Mouse (Mus musculus): ENCODE data around the gene Mgll. TPM values are rescaled to one million over a fixed set of nuclear protein-coding genes. Genes with fewer than 3 reads are reported as not detected.
A peak's percentile ranks its signal among the peaks of the same experiment; 100 is the strongest.

Mgll gene
- polyA plus RNA-seq, 1 experiment from 2014 or later: 8.6 TPM

DNA sequence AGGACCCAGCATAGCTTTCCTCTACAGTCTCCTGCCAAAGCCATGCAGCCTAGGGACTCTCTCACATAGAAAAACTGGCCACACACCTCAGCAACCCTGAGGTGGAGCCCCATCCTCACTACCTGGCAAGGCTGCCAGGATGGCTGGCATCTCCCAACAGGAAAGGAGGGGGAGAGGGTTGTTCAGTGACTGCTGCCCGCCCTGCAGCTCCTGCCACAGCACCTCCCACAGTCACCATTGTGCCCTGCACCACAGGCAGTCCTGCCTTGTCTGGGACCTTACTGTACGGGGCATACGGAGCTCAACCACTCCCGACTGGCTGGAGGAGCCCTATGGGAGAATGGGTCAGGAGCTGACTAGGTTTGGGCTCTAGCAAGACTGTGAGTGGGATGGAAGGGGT is 57.7 kb downstream of the Mgll start:
- 63% methylated on average over 4 of the region's 4 CpGs for whole genome bisulfite sequencing
- Histone ChIP-seq H3K4me3 (ENCODE audit: low read depth, low read length) (no peak overlapping the region), H3K36me3 (ENCODE audit: control insufficient read depth, insufficient read depth, low read length) (no peaks in the 10 kb centered on the region), H3K4me2 (ENCODE audit: low read depth) (no peak overlapping the region), H3K27ac (ENCODE audit: low read depth, low read length) (no peak overlapping the region), H3K4me1 (ENCODE audit: control insufficient read depth, insufficient read depth, low read length) (peaks cover 7% of the 10 kb centered on the region; the same call in 1 of the 2 replicates), H3K9ac (ENCODE audit: low read length) (no peak overlapping the region), H3K27me3 (ENCODE audit: control insufficient read depth, insufficient read depth, low read length) (no peaks in the 10 kb centered on the region), H3K9me3 (ENCODE audit: control insufficient read depth, low read length) (no peaks in the 10 kb centered on the region)
- ATAC-seq (ENCODE audit: insufficient read depth, low FRiP score, low TSS enrichment) (no peak), DNase-seq (ENCODE audit: low spot score) (no peak)

DNA sequence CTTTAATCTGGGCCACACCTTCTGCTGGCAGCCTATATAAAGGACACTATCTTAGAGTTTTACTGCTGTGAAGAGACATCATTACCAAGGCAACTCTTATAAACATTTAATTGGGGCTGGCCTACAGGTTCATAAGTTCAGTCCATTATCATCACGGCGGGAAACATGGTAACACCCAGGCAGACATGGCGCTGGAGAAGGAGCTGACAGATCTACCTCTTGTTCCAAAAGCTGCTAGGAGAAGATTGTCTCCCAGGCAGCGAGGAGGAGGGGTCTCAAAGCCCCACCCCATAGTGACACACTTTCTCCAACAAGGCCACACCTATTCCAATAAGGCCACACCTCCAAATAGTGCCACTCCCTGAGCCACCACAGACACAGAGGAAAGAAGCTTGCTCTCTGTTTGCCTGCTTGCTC is 58.8 kb downstream of the Mgll start:
- no peaks in the 10 kb centered on the region for H3K36me3 ChIP-seq (ENCODE audit: control insufficient read depth, insufficient read depth, low read length)
- H3K4me1 ChIP-seq (ENCODE audit: control insufficient read depth, insufficient read depth, low read length): peaks cover 12% of the 10 kb centered on the region; the same call in 1 of the 2 replicates
- no peak overlapping the region for H3K4me2 ChIP-seq (ENCODE audit: low read depth)
- H3K27me3 ChIP-seq (ENCODE audit: control insufficient read depth, insufficient read depth, low read length): no peaks in the 10 kb centered on the region
- no peaks in the 10 kb centered on the region for H3K9me3 ChIP-seq (ENCODE audit: control insufficient read depth, low read length)
- no peak for ATAC-seq (ENCODE audit: insufficient read depth, low FRiP score, low TSS enrichment)
- no peak overlapping the region for H3K9ac ChIP-seq (ENCODE audit: low read length)
- no peak overlapping the region for H3K4me3 ChIP-seq (ENCODE audit: low read depth, low read length)
- WGBS: 49% methylated on average over 4 of the region's 4 CpGs
- no peak for DNase-seq (ENCODE audit: low spot score)
- no peak overlapping the region for H3K27ac ChIP-seq (ENCODE audit: low read depth, low read length)

DNA sequence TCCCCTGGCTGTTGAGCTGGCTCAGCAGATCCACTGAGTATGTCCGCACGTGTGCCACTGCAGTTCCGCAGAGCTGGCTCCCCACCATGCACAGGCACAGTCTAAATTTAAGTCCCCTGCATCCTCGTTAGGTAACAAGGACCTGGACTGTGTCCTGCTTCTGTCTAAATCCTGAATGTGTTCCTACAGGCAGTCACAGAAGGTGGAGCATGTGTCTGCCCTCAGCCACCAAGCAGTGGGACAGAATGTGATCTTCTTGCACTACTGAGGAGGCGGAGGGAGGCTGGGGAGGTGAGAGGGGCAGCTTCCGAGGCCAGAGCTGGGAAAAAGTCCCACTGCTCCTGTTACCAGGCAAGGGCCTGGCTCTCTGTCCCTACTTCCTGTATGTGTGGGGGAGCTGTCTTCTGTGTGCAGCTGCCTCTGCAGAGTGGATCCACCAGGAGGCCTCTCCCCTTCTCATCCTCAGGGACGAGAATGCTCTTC is 60.5 kb downstream of the Mgll start:
- Histone ChIP-seq H3K9ac (ENCODE audit: low read length) (peak overlapping the region; percentile 4; the same call in 1 of the 2 replicates), H3K4me1 (ENCODE audit: control insufficient read depth, insufficient read depth, low read length) (peaks cover 13% of the 10 kb centered on the region; the same call in 1 of the 2 replicates), H3K36me3 (ENCODE audit: control insufficient read depth, insufficient read depth, low read length) (no peaks in the 10 kb centered on the region), H3K9me3 (ENCODE audit: control insufficient read depth, low read length) (no peaks in the 10 kb centered on the region), H3K4me3 (ENCODE audit: low read depth, low read length) (no peak overlapping the region), H3K27me3 (ENCODE audit: control insufficient read depth, insufficient read depth, low read length) (no peaks in the 10 kb centered on the region), H3K27ac (ENCODE audit: low read depth, low read length) (no peak overlapping the region), H3K4me2 (ENCODE audit: low read depth) (no peak overlapping the region)
- ATAC-seq (ENCODE audit: insufficient read depth, low FRiP score, low TSS enrichment) (no peak), DNase-seq (ENCODE audit: low spot score) (no peak)
- WGBS: 80% methylated on average over 7 of the region's 7 CpGs

DNA sequence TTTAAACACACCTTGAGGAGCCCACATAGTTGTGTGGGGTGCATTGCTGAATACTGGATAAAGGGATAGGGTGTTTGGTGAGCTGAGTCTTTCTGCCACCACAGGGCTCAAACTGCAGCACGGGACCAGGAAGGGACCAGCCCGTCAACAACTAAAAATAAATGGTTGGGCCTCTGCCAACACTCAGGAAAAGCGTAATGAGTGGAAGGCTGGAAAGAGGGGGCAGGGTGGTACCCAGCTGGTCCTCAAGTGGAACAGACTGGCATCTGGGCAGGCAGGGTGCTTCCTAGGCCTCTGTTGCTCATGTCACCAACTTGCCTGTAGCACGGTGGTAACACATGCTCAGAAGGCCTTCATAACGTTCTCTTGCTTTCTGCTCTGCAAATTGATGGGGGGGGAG is 61.1 kb downstream of the Mgll start:
- no peak overlapping the region for H3K4me3 ChIP-seq (ENCODE audit: low read depth, low read length)
- peaks cover 13% of the 10 kb centered on the region; the same call in 1 of the 2 replicates for H3K4me1 ChIP-seq (ENCODE audit: control insufficient read depth, insufficient read depth, low read length)
- no peak overlapping the region for H3K4me2 ChIP-seq (ENCODE audit: low read depth)
- WGBS: 80% methylated on average over 5 of the region's 5 CpGs
- H3K9ac ChIP-seq (ENCODE audit: low read length): no peak overlapping the region
- H3K27me3 ChIP-seq (ENCODE audit: control insufficient read depth, insufficient read depth, low read length): no peaks in the 10 kb centered on the region
- DNase-seq (ENCODE audit: low spot score) (no peak), ATAC-seq (ENCODE audit: insufficient read depth, low FRiP score, low TSS enrichment) (no peak)
- no peak overlapping the region for H3K27ac ChIP-seq (ENCODE audit: low read depth, low read length)
- H3K36me3 ChIP-seq (ENCODE audit: control insufficient read depth, insufficient read depth, low read length): no peaks in the 10 kb centered on the region
- no peaks in the 10 kb centered on the region for H3K9me3 ChIP-seq (ENCODE audit: control insufficient read depth, low read length)

DNA sequence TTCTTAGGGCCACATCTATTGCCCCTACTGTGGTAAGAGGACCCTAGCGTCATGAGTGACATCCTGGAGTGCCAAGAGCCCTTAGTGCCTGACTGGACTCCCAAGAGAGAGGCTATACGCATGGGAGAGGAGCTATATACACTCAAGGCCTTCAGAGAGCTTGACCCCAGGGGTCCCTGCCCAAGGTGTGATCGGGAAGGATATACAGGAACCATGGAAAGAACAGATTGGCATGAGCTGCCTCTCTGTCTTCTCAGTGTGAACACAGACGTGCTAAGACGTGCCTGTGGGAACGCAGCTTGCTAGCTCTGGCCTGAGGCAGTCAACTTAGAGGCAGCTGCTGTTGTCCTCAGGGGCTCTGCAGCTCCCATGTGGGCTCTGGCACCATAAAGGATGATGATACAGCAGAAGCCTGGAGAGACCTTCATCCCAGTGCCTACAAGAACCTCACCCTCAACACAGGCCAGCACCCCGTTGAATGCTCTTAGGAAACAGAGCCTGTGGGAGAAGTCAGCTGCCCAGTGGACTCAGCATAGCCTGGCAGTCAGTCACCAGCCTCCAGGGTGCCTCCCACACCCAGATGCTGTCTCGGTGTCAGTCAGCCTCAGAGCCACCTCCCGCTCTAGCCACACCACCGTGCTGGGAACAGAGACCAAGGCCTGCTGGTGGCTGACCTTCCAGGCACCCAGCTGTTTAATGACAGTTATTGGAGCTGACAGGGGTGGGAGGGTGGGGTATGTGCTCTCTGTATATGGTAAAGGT is 61.8 kb downstream of the Mgll start:
- H3K4me1 ChIP-seq (ENCODE audit: control insufficient read depth, insufficient read depth, low read length): peaks cover 13% of the 10 kb centered on the region; the same call in 1 of the 2 replicates
- no peaks in the 10 kb centered on the region for H3K36me3 ChIP-seq (ENCODE audit: control insufficient read depth, insufficient read depth, low read length)
- no peak overlapping the region for H3K4me2 ChIP-seq (ENCODE audit: low read depth)
- H3K27me3 ChIP-seq (ENCODE audit: control insufficient read depth, insufficient read depth, low read length): no peaks in the 10 kb centered on the region
- ATAC-seq (ENCODE audit: insufficient read depth, low FRiP score, low TSS enrichment) (no peak), DNase-seq (ENCODE audit: low spot score) (no peak)
- H3K9me3 ChIP-seq (ENCODE audit: control insufficient read depth, low read length): no peaks in the 10 kb centered on the region
- H3K27ac ChIP-seq (ENCODE audit: low read depth, low read length): no peak overlapping the region
- H3K9ac ChIP-seq (ENCODE audit: low read length): no peak overlapping the region
- 59% methylated on average over 10 of the region's 10 CpGs for WGBS
- H3K4me3 ChIP-seq (ENCODE audit: low read depth, low read length): no peak overlapping the region

DNA sequence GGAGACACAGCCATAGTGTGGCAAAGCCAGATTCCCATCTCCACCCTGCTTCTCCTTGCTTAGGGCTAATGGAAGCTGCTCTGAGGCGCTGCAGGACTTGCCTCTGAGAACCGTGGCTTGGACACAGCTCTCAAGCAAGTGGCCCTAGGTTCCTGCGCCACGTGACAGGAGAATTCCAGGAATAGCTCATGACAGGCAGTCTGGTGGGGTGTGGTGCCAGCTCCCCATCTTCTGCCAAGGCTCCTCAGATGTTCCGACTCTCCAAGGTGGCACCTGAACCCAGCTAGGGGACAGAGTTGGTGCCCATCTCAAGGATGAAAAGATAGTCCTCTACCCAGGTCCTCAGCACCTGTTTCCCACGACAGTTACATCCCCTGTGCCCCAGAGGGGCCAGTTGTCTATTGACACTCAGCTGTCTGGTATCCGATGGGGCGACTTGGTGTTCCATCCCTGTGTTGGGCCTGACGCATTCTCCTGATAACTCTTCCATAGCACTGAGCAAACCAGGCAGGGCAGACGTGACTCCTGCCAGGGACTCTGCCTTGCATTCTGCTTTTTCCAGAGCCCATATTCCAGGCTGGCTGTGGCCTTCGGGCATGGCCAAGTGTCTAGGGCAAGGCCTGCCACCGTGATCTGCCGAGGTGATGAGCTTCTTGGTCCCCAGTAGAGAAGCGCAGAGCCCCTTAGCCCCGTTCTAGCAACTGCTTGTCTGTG is 62.7 kb downstream of the Mgll start:
- 86% methylated on average over 15 of the region's 15 CpGs for WGBS
- no peak overlapping the region for H3K9ac ChIP-seq (ENCODE audit: low read length)
- no peaks in the 10 kb centered on the region for H3K36me3 ChIP-seq (ENCODE audit: control insufficient read depth, insufficient read depth, low read length)
- DNase-seq (ENCODE audit: low spot score) (no peak), ATAC-seq (ENCODE audit: insufficient read depth, low FRiP score, low TSS enrichment) (no peak)
- no peak overlapping the region for H3K4me3 ChIP-seq (ENCODE audit: low read depth, low read length)
- H3K4me1 ChIP-seq (ENCODE audit: control insufficient read depth, insufficient read depth, low read length): peaks cover 13% of the 10 kb centered on the region; the same call in 1 of the 2 replicates
- H3K27ac ChIP-seq (ENCODE audit: low read depth, low read length): no peak overlapping the region
- no peaks in the 10 kb centered on the region for H3K27me3 ChIP-seq (ENCODE audit: control insufficient read depth, insufficient read depth, low read length)
- no peak overlapping the region for H3K4me2 ChIP-seq (ENCODE audit: low read depth)
- no peaks in the 10 kb centered on the region for H3K9me3 ChIP-seq (ENCODE audit: control insufficient read depth, low read length)

DNA sequence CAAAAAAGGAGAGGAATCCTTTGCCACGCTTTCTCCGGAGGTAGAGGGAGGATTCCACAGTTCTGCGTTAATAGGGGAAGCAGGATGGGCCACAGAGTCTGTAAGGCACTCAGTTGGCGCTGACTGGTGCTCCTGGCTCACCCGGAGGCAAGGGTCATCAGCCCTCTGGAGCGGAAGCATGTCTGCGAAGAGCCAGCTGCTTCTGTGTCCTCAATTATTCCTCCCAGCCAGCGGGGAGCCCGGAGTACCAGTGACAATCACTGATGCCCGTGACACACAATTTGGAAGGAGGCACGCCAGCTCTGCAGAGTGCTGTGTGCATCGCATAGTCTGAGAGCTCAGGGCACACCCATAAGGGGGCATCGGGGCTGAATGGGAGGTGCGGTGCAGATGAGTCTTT is 63.3 kb downstream of the Mgll start:
- DNase-seq (ENCODE audit: low spot score) (no peak), ATAC-seq (ENCODE audit: insufficient read depth, low FRiP score, low TSS enrichment) (no peak)
- Histone ChIP-seq H3K27me3 (ENCODE audit: control insufficient read depth, insufficient read depth, low read length) (no peaks in the 10 kb centered on the region), H3K9me3 (ENCODE audit: control insufficient read depth, low read length) (no peaks in the 10 kb centered on the region), H3K4me2 (ENCODE audit: low read depth) (no peak overlapping the region), H3K9ac (ENCODE audit: low read length) (no peak overlapping the region), H3K4me1 (ENCODE audit: control insufficient read depth, insufficient read depth, low read length) (peaks cover 13% of the 10 kb centered on the region; the same call in 1 of the 2 replicates), H3K36me3 (ENCODE audit: control insufficient read depth, insufficient read depth, low read length) (no peaks in the 10 kb centered on the region), H3K4me3 (ENCODE audit: low read depth, low read length) (no peak overlapping the region), H3K27ac (ENCODE audit: low read depth, low read length) (no peak overlapping the region)
- 55% methylated on average over 14 of the region's 14 CpGs for WGBS

DNA sequence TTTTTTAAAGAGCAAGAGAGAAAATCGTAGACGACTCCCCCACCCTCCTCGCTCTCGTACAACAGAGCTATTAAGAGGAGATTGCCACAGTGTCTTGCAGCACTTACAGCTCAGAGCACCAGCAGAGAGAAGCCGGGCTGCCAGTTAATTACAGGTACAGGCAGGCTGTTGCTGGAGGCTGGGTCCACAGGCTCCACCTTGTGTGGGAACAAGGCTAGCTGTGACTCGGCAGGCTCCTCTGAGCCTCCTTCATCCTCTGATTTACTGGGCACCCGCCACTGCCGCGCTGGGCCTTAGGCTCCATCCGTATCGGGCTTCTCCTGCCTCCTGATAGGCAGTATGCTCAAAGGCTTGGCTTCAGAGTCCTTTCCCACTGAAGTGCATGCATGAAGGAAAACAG is 64.0 kb downstream of the Mgll start:
- H3K4me1 ChIP-seq (ENCODE audit: control insufficient read depth, insufficient read depth, low read length): peaks cover 17% of the 10 kb centered on the region; the same call in 1 of the 2 replicates
- H3K36me3 ChIP-seq (ENCODE audit: control insufficient read depth, insufficient read depth, low read length): no peaks in the 10 kb centered on the region
- no peaks in the 10 kb centered on the region for H3K27me3 ChIP-seq (ENCODE audit: control insufficient read depth, insufficient read depth, low read length)
- no peak for ATAC-seq (ENCODE audit: insufficient read depth, low FRiP score, low TSS enrichment)
- no peak overlapping the region for H3K4me3 ChIP-seq (ENCODE audit: low read depth, low read length)
- 45% methylated on average over 11 of the region's 11 CpGs for WGBS
- DNase-seq (ENCODE audit: low spot score): no peak
- H3K9ac ChIP-seq (ENCODE audit: low read length): no peak overlapping the region
- H3K9me3 ChIP-seq (ENCODE audit: control insufficient read depth, low read length): no peaks in the 10 kb centered on the region
- no peak overlapping the region for H3K27ac ChIP-seq (ENCODE audit: low read depth, low read length)
- no peak overlapping the region for H3K4me2 ChIP-seq (ENCODE audit: low read depth)
